Mouse (Mus musculus) left cerebral cortex, postnatal 14 days (tissue): Measurements from ENCODE around the gene Card10. TPM values are rescaled to one million over a fixed set of nuclear protein-coding genes. Genes with fewer than 3 reads are reported as not detected.
A peak's percentile ranks its signal among the peaks of the same experiment; 100 is the strongest.

ENCODE experiments used
- DNase-seq, 2 experiments: peaks; one replicate each; pipeline ENCODE4 v3.0.0; 2021 to 2022; ENCODE audit warnings: low spot score in 2 of 2, mixed read lengths in 1 of 2
- intact Hi-C: fragments of 180-260 bp; cut with DNase I; formaldehyde crosslinking; loops from one replicate; pipeline ENCODE4 v1.15.1; 2025
- total RNA-seq, 2 experiments: library from RNA; stranded (reverse); gene quantifications; 2 replicates each; pipeline ENCODE4 v1.2.3; 2021

Card10 gene
- total RNA-seq, 2 experiments from 2014 or later, result 4.0 to 5.1 TPM

- no peak for DNase-seq
- intact Hi-C loops, result no loop called here
These were observed 4.3 kb upstream of the Card10 start for GRCm38 (mm10) chr15:78807141-78807540.

GRCm38 (mm10) chr15:78806614-78807013 lies 3.8 kb upstream of the Card10 start:
- intact Hi-C loops, result no loop called here
- no peak for DNase-seq

GRCm38 (mm10) chr15:78805351-78805750 lies 2.5 kb upstream of the Card10 start:
- intact Hi-C loops, result no loop called here
- no peak for DNase-seq

GRCm38 (mm10) chr15:78804326-78804725 lies 1.5 kb upstream of the Card10 start:
- DNase-seq, result no peak
- intact Hi-C loops, result no loop called here

GRCm38 (mm10) chr15:78803499-78803900 lies 658 bp upstream of the Card10 start:
- intact Hi-C loops, result no loop called here
- no peak for DNase-seq

- intact Hi-C loops, result no loop called here
These were observed 686 bp downstream of the Card10 start for GRCm38 (mm10) chr15:78801971-78802741.

GRCm38 (mm10) chr15:78801571-78801970 lies 1.3 kb downstream of the Card10 start:
- intact Hi-C loops, result no loop called here
- DNase-seq, result no peak

More at GRCm38 (mm10) chr15:78801971-78802741, 686 bp downstream of the Card10 start:
- DNase-seq, result no peak

GRCm38 (mm10) chr15:78799029-78799428 lies 3.8 kb downstream of the Card10 start:
- intact Hi-C loops, result no loop called here
- peak in 1 of 2 experiments; percentile 50 for DNase-seq

- intact Hi-C loops, result no loop called here
- DNase-seq, result no peak
These were observed 5.8 kb downstream of the Card10 start for GRCm38 (mm10) chr15:78797060-78797329.

- intact Hi-C loops, result no loop called here
- DNase-seq, result no peak
These were observed 6.4 kb downstream of the Card10 start for GRCm38 (mm10) chr15:78796196-78797059.

- intact Hi-C loops, result no loop called here
These were observed 11.9 kb downstream of the Card10 start for GRCm38 (mm10) chr15:78790990-78791389.

GRCm38 (mm10) chr15:78790451-78790850 lies 12.4 kb downstream of the Card10 start:
- intact Hi-C loops, result no loop called here
- DNase-seq, result no peak

More at GRCm38 (mm10) chr15:78790990-78791389, 11.9 kb downstream of the Card10 start:
- DNase-seq, result no peak

GRCm38 (mm10) chr15:78789721-78790323 lies 13.0 kb downstream of the Card10 start:
- intact Hi-C loops, result no loop called here
- no peak for DNase-seq

GRCm38 (mm10) chr15:78788042-78788441 lies 14.8 kb downstream of the Card10 start:
- intact Hi-C loops, result no loop called here
- no peak for DNase-seq

- no peak for DNase-seq
- intact Hi-C loops, result no loop called here
These were observed 15.5 kb downstream of the Card10 start for GRCm38 (mm10) chr15:78787287-78787856.

GRCm38 (mm10) chr15:78786411-78786818 lies 16.4 kb downstream of the Card10 start:
- no peak for DNase-seq
- intact Hi-C loops, result no loop called here

- intact Hi-C loops, result no loop called here
- DNase-seq, result no peak
These were observed 16.9 kb downstream of the Card10 start for GRCm38 (mm10) chr15:78785961-78786360.

- intact Hi-C loops, result no loop called here
- no peak for DNase-seq
These were observed 17.6 kb downstream of the Card10 start for GRCm38 (mm10) chr15:78785258-78785657.

- no peak for DNase-seq
- intact Hi-C loops, result no loop called here
These were observed 18.3 kb downstream of the Card10 start for GRCm38 (mm10) chr15:78784520-78784919.
